Mouse (Mus musculus): ENCODE results near the gene Rpl7l1.
"Not testable (repeated sequence)": the region's sequence is repeated elsewhere in the genome, so short reads cannot be mapped to it uniquely, and the experiment has no call there.

Gene Rpl7l1

GRCm38 (mm10) chr17:46782341-46783221 lies at the start of gene Rpl7l1:
Gene Rpl7l1, minus strand, starts transcription at chr17:46782672.
- peak; percentile 95 for DNase-seq (ENCODE audit: low read depth, low spot score)

DNA sequence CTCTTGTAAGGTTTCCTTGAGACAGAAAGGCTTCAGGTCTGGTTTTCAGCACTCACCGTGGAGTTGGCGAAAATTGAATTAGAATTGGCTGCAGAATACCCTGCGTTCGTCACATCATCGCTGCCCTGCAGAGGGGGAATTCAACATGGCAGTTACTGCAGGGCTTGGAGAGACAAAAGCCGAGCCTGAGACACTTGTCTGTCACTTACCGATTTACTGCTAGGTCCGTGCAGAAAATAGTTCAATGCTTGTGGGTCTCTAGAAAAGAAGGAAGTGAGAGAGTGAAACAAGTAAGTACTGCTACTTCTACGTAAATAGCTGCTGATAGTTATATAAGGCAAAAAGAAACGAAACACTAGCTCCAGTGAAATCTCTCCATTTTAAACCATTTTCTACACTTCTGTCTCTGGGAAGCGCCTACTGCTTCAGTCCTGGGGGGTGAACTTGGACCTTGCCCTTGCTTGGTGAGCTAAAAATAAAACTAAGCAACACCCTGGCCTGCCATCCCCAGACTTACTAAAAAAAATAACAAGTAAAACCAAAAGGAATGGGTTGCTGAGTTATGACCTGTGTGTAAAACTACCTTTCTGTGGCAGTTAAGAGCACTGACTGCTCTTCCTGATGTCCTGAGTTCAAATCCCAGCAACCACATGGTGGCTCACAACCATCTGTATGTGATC lies 47.5 kb upstream of the Rpl7l1 start:
- no peak for DNase-seq (ENCODE audit: low read depth, low spot score)

DNA sequence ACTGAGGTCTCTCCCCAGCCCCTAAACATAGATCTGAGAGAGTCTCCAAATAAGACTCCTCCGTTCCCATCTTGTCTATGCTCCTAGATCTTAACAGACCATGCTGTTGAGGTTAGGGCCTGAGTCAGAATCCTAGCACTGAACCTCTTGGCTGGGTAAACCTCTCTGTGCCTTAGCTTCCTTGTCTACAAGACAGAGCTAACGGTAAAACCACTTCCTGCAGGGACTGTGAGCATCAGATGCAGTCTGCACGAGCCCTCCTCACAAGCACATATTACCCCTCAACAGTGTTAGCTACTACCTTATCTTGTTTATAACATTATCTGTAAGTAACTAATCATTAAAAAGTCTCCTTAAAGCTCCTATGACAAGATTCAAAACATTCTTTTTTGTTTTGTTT lies 46.5 kb upstream of the Rpl7l1 start:
- DNase-seq (ENCODE audit: low read depth, low spot score) = no peak

- no peak for DNase-seq (ENCODE audit: low read depth, low spot score)
These were observed 40.6 kb upstream of the Rpl7l1 start for GRCm38 (mm10) chr17:46823091-46823490.

- no peak for DNase-seq (ENCODE audit: low read depth, low spot score)
These were observed 38.2 kb upstream of the Rpl7l1 start for GRCm38 (mm10) chr17:46820628-46821027.

DNA sequence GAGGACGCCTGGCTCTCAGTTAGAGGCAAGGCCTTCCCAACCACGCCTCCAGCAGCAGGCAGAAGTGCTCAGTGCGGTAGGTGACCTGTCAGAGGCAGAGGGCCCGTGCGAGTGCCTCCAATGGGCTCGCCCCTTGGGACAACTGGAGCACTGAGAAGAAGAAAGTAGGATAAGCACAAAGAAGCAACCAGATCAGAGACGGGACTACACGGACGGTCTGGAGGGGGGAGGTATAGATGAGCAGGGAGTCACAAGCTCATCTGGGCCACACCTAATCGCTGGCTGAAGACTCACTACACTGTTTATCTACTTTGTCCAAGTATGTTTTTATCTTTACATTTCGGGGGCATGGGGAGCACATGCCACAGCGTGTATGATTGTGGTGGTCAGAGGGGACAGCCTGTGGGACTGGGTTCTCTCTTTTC lies 35.3 kb upstream of the Rpl7l1 start:
- no peak for DNase-seq (ENCODE audit: low read depth, low spot score)

DNA sequence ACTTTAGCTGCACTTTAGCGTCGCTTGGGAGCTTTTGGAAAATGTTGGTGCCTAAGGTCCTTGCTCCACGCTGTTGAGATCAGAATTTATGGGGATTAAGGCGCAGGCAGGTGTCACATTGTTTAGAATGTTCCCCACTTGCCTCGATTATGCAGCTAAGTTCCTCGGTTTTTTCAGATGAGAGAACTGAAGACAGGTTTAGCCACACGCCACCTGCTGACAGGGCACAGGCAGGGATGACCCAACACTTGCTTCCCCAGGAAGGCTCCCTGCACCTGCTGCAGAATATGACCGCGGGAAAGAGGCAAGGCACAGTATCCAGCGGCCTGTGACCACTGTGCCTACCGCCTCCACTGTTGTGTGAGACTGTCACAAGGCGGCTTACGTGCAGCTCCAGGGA lies 33.8 kb upstream of the Rpl7l1 start:
- no peak for DNase-seq (ENCODE audit: low read depth, low spot score)

GRCm38 (mm10) chr17:46814497-46814896 lies 32.0 kb upstream of the Rpl7l1 start:
- DNase-seq (ENCODE audit: low read depth, low spot score) = no peak

GRCm38 (mm10) chr17:46813637-46814036 lies 31.2 kb upstream of the Rpl7l1 start:
- no peak for DNase-seq (ENCODE audit: low read depth, low spot score)

DNA sequence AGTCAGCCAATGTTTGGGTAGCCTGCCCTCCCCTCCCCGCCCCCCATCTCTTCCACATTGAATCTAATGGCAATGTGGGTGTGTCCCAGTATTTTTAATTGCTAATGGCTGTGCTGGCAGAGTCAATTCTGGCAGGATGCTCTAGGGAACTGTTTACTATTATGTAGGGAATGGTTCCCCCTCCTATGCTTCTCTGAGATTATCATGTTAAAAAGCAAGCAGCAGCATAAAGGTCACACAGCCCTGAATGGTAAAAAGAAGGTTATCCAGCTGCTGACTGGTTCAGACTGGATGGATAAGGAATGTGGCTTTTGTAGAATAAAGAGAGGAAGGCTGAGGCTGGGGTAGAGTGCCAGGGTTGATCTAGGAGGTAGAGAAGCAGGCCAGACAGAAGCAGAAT lies 30.0 kb upstream of the Rpl7l1 start:
- DNase-seq (ENCODE audit: low read depth, low spot score) = no peak

DNA sequence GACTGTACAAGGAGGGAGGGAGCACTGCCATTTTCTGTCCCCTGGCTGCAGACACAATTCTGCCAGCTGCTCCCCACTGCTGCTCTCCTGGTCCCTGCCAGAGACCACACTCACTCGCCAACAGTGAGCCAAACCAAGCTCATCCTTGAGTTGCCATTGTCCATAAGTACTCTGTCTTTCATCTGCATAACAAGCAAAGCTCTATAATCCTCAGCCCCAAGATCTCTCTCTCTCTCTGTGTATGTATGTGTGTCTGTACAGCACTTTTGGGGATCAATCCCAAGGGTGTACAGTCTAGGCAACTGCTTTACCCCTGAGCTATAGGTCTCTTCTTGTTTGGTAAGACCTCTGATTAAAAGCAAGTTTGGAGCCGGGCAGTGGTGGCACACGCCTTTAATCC lies 28.2 kb upstream of the Rpl7l1 start:
- no peak for DNase-seq (ENCODE audit: low read depth, low spot score)

GRCm38 (mm10) chr17:46809131-46809830 lies 26.8 kb upstream of the Rpl7l1 start:
- no peak for DNase-seq (ENCODE audit: low read depth, low spot score)

GRCm38 (mm10) chr17:46808376-46808775 lies 25.9 kb upstream of the Rpl7l1 start:
- DNase-seq (ENCODE audit: low read depth, low spot score) = no peak

DNA sequence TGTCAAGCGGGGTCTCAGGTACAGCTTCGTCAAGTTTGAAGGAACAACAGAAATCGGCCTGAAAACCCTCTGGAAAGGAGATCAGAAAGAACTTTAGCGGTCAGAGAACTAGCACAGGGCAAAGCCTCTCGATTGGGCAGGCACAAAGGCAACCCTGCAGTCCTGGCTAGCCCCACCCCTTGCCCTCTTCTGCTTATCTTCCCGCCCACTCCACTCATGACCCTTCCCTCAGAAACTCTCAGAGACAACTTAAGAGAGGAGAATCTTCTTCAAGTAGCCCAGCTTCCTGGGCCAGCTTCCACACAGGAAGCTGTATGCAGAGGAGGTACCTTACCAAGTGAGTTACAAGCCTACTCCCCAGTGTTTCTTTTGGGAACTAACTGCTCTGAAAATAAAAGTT lies 19.3 kb upstream of the Rpl7l1 start:
- no peak for DNase-seq (ENCODE audit: low read depth, low spot score)

- DNase-seq (ENCODE audit: low read depth, low spot score) = no peak
These were observed 17.2 kb upstream of the Rpl7l1 start for GRCm38 (mm10) chr17:46799680-46800079.

- DNase-seq (ENCODE audit: low read depth, low spot score) = no peak
These were observed 14.9 kb upstream of the Rpl7l1 start for GRCm38 (mm10) chr17:46797386-46797785.

- DNase-seq (ENCODE audit: low read depth, low spot score) = no peak
These were observed 14.3 kb upstream of the Rpl7l1 start for GRCm38 (mm10) chr17:46796743-46797142.

DNA sequence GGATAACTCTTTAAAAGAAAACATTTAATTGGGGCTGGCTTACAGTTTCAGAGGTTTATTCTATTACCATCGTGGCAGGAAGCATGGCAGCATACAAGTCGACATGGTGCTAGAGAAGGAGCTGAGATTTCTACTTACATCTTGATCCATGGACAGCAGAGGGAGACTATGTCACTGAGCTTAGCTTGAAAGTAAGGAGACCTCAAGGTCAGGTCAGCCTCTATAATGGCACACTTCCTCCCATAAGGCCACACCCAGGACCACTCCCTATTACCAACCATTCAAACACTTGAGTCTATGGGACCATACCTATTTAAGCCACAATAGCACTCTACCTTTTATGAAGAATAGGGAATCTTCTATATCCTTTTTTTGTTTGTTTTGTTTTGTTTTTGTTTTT lies 10.5 kb upstream of the Rpl7l1 start:
- DNase-seq (ENCODE audit: low read depth, low spot score) = no peak

GRCm38 (mm10) chr17:46787974-46788373 lies 5.5 kb upstream of the Rpl7l1 start:
- DNase-seq (ENCODE audit: low read depth, low spot score) = not testable (repeated sequence)

DNA sequence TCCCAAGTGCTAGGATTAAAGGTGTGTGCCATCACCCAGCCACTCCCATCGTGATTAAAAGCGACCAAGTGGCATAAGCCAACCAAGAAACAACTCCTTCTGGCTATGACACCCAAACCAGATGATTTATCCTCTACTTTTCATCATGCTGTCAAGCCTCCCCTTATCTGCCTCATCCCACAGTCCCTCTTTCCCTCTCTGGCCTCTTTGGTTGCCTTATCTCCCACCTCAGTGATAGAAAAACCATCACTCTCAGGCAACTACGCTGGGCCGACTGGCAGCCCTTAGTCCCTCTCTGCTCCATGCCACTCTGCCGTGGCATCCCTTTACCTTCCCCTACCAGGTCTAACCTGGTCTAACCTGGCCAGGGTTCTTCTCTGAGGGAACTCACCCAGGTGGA lies 4.5 kb upstream of the Rpl7l1 start:
- DNase-seq (ENCODE audit: low read depth, low spot score) = no peak

DNA sequence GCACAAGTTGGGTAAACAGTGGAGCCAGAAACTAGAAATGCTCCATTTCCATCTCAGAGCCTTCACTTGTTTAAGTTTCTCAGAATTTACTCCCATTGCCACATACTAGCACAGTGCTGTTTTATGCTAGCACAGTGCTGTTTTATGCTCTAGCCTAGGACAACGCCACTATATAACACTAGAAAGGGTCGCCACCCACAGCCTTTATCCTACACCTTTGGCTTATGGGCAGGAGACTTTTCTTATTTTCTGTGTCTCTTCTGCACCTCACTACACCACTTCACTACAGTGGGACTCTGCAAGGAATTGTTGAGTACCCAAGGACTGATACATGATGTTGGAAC lies 722 bp upstream of the Rpl7l1 start:
- no peak for DNase-seq (ENCODE audit: low read depth, low spot score)

- peak; percentile 46 for DNase-seq (ENCODE audit: low read depth, low spot score)
These were observed 596 bp downstream of the Rpl7l1 start for GRCm38 (mm10) chr17:46781876-46782275.

DNA sequence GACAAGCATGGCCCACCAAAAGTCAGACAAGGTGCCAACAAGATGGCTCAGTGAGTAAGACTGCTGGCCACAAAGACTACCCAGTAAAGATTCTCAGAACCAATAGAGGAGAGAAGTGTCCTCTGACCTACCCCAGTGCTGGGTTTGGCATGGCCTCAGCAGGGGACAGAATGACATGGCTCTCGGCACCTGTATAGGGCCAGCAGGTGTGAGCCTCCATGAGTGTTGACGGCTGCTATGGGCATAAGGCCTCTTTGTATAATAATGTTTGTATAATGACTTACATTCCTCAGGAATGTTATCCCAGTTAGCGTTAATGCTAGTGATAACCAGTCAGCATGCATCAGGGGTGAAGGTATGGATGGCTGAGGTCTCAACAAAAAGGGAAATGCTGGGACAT lies 6.4 kb downstream of the Rpl7l1 start:
- no peak for DNase-seq (ENCODE audit: low read depth, low spot score)

Measured in 3T3-L1 (cell line).